Mouse (Mus musculus): ENCODE results near the gene Cdh4. TPM values are rescaled to one million over a fixed set of nuclear protein-coding genes. Genes with fewer than 3 reads are reported as not detected.

Cdh4 gene
- total RNA-seq, 2 experiments from 2014 or later, result not detected

GRCm38 (mm10) chr2:179459606-179460005 is 17.4 kb downstream of the Cdh4 start:
- no peak for ATAC-seq (replicated peaks; ENCODE audit: low FRiP score, poor library complexity, severe bottlenecking)

DNA sequence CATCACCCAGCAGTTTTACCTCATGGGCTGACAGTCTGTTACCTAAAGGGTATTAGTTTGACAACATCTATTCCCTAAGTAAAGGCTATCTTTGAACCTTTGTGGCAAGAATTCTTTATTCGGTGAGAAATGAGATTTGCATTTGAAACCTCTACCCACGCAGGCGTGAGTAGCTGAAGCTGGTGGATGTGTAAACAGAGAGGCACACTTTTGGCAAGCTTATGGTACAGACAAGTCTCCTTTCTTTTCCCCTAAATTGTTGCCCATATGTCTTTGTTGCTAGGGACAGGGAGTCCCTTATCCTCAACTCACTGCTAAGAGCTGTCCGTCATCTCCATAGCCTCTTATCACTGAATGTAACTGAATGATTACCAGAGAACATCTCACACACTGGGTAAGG is 21.3 kb downstream of the Cdh4 start:
- no peak for ATAC-seq (replicated peaks; ENCODE audit: low FRiP score, poor library complexity, severe bottlenecking)

DNA sequence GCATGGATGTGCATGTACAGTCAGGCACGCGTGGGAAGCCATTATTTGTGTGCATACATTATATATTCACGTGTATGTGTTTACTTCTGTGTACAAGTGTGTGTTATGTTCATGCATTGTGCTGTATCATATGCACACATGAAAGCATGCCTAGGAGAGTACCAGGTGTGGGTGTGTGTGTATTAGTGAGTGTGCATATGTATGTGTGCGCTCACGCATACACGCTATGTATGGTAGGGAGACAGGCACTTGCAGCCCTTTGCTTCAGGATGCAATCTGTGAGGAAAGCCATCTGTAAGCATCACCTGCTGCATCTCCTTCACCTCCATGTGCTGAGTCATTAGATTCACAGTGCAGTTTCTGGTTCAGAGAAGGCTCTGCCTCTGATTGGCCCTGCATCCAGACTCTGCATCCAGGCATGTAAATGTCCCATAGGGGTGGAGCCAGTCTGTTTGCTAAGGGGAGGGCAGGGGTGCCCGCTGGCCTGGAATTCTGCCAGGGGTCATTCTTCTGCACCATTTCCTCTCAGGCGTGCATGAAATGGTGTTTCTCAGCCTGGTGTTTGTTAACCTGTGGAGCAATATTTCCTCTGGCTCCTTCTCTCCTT is 25.7 kb downstream of the Cdh4 start:
- no peak for ATAC-seq (replicated peaks; ENCODE audit: low FRiP score, poor library complexity, severe bottlenecking)

GRCm38 (mm10) chr2:179476622-179477021 is 34.4 kb downstream of the Cdh4 start:
- ATAC-seq (replicated peaks; ENCODE audit: low FRiP score, poor library complexity, severe bottlenecking), result no peak

GRCm38 (mm10) chr2:179480800-179481200 is 38.6 kb downstream of the Cdh4 start:
- no peak for ATAC-seq (replicated peaks; ENCODE audit: low FRiP score, poor library complexity, severe bottlenecking)

GRCm38 (mm10) chr2:179481363-179481762 is 39.1 kb downstream of the Cdh4 start:
- ATAC-seq (replicated peaks; ENCODE audit: low FRiP score, poor library complexity, severe bottlenecking), result no peak

GRCm38 (mm10) chr2:179488526-179489139 is 46.4 kb downstream of the Cdh4 start:
- ATAC-seq (replicated peaks; ENCODE audit: low FRiP score, poor library complexity, severe bottlenecking), result no peak

DNA sequence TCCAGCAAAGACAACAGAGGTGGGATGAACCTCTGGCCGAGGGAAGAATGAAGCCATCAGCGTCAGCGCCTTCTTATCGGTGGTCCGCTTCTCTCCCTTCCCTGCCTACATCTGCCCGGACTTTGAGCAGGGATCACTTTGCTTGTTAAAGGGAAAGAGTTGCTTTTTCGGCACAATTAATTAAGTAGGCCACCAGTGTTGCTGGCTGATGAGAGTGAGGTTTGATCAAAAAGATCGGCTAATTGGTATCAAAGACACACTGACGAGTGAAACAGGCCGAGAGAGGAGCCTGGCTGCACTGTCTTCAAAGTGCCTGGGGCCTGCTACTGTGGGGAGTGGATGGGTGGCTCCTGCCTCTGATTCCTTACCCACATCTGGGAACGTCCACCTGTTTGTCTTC is 49.7 kb downstream of the Cdh4 start:
- ATAC-seq (replicated peaks; ENCODE audit: low FRiP score, poor library complexity, severe bottlenecking), result no peak

GRCm38 (mm10) chr2:179494276-179494675 is 52.0 kb downstream of the Cdh4 start:
- no peak for ATAC-seq (replicated peaks; ENCODE audit: low FRiP score, poor library complexity, severe bottlenecking)

- ATAC-seq (replicated peaks; ENCODE audit: low FRiP score, poor library complexity, severe bottlenecking), result no peak
These were observed 68.2 kb downstream of the Cdh4 start for GRCm38 (mm10) chr2:179510439-179510838.

DNA sequence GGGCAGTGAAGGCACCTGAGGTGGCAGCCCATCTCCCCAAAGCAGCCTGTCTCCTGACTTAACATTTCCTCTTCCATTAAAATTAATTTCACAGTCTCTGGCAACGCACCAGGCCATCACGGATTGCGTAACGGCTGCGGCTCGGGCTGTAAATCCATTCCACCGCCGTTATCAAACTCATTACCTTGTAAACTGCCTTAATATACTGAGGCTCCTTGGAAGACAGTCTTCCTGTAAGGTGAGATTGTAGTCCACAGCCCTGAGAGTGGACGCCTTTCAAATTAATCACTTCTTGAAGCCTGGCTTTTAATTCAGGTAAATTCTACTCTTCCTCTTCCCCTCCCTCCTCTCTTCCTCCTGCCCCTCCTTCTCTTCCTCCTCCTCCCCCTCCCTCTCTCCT is 74.3 kb downstream of the Cdh4 start:
- no peak for ATAC-seq (replicated peaks; ENCODE audit: low FRiP score, poor library complexity, severe bottlenecking)

GRCm38 (mm10) chr2:179518456-179519032 is 76.3 kb downstream of the Cdh4 start:
- no peak for ATAC-seq (replicated peaks; ENCODE audit: low FRiP score, poor library complexity, severe bottlenecking)

GRCm38 (mm10) chr2:179519161-179519560 is 76.9 kb downstream of the Cdh4 start:
- no peak for ATAC-seq (replicated peaks; ENCODE audit: low FRiP score, poor library complexity, severe bottlenecking)

- no peak for ATAC-seq (replicated peaks; ENCODE audit: low FRiP score, poor library complexity, severe bottlenecking)
These were observed 77.7 kb downstream of the Cdh4 start for GRCm38 (mm10) chr2:179519931-179520330.

DNA sequence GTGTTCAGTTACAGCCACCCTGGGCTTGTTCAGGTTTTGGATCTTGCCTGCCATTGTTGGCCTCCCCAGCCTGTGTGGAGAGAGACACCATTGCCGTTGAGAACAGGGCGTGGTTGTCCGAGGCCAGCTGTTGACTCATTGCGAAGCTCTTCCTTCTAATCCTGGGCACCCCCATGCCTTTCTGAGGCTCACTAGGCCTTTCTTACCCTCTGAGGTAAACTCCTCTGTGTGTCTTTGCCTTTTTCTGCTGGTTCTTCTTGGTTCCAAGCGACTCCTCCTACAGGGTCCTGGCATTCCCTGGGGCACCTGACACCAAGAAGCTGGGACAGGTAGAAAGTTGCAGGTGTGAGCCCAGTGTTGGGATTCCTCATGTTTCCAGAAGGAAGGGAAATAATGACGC is 78.7 kb downstream of the Cdh4 start:
- no peak for ATAC-seq (replicated peaks; ENCODE audit: low FRiP score, poor library complexity, severe bottlenecking)

DNA sequence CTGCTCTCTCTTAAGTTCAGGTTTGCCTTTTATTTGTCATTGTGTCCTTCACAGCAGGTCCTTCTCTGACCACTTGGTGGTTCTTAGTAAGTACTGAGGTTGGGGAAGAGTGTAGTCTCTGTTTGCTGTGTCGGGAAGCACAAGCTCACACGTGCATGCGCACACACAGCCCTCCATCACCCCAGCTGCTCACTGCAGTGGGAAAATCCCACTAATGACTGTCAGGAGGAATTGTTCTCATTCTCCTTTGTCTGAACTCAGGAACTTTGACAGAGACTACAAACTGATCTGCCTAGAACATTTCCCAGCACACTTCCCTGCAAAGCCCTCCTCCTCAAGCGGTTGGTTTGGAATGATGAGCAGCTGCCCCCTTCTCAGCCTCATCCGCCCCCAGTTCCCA is 79.2 kb downstream of the Cdh4 start:
- no peak for ATAC-seq (replicated peaks; ENCODE audit: low FRiP score, poor library complexity, severe bottlenecking)

GRCm38 (mm10) chr2:179522141-179522540 is 79.9 kb downstream of the Cdh4 start:
- ATAC-seq (replicated peaks; ENCODE audit: low FRiP score, poor library complexity, severe bottlenecking), result no peak

DNA sequence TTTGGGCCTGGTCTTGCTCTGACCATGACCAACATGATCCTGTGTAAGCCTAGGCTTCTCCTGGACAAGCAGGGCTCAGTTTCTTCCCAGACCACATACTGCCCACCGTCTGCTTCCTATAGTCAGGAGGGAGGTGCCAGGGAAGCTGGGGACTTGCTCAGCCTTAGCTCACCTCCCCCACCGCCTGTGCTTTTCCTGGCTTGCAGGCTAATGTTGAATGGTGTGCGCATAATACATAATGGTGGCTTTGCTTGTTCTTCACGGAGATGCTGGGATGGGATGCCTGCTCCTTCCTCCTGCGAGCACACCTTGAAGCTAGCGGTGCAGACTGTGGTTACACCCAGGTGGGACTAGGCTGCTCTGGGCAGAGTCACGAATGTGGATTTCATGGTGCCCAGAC is 84.7 kb downstream of the Cdh4 start:
- ATAC-seq (replicated peaks; ENCODE audit: low FRiP score, poor library complexity, severe bottlenecking), result no peak

DNA sequence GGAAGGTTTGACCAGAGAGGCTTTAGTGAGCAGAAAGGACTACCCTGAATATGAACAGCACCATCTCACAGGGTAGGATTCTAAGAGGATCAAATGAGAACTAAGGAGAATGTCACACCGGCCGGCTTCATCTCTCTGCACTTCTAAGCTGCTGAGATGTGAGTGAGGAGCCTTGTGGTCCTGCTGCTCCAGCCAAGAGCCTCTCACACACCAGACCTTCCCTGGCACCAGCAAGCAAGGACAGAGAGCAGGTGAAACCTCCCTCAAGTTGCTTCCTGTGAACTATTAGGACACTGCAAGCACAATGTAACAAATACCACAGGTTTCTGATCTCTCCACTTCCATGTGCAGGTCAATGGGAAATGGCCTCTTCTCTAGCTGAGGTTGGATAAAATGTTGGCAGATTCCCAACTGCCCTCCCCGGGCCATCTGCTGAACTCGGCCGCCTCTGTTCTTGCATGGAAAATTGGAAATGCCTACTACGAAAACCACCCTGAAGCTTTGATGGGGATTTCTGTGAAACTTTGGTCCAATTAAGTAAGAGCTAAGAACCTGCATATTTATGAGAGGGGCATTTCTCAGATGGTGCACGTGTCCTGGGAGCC is 88.3 kb downstream of the Cdh4 start:
- no peak for ATAC-seq (replicated peaks; ENCODE audit: low FRiP score, poor library complexity, severe bottlenecking)

GRCm38 (mm10) chr2:179533196-179533595 is 91.0 kb downstream of the Cdh4 start:
- no peak for ATAC-seq (replicated peaks; ENCODE audit: low FRiP score, poor library complexity, severe bottlenecking)

GRCm38 (mm10) chr2:179533881-179534280 is 91.7 kb downstream of the Cdh4 start:
- no peak for ATAC-seq (replicated peaks; ENCODE audit: low FRiP score, poor library complexity, severe bottlenecking)
